Mouse (Mus musculus): Measurements from ENCODE around the gene Accsl. TPM values are rescaled to one million over a fixed set of nuclear protein-coding genes. Genes with fewer than 3 reads are reported as not detected.

Accsl gene
- under 1 TPM in 1 of 2 experiments, not detected in 1; 0.06 TPM for polyA plus RNA-seq (2012; fragmentation: generic; extraction: Trizol)

GRCm38 (mm10) chr2:93869107-93869600 lies at the start of gene Accsl:
Gene Accsl, minus strand, starts transcription at chr2:93869157.

DNA sequence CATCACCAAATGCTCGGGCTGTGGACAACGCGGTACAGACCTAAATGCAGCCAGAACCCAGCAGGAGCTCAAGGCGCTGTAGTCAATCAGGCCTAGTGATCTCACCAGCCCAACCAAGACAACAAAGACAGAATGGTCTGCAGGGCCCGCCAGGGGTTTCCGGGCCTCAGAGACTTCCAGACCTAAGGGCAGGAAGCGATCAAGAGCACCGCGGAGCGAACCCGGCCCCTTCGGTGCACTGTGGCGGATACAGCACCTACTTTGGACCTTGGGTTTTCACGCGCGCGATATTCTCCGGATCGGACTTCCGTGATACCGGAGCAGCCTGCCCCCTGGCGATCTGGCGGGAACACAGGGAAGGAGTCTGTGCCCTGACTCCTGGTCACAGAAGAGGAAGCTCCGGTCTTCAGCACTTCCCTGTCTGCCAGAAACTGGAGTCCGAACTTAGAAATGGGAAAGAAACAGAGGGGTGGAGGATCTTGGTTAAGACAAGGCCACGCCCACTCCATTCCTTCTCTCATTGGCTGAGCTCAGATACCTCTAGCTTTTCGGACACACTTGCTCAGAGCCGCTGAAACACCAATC lies 19.4 kb downstream of the Accsl start, which contains the start of gene Accs:
Gene Accs (minus strand): TSS at position 439 of the 585 bp plus-strand sequence.

DNA sequence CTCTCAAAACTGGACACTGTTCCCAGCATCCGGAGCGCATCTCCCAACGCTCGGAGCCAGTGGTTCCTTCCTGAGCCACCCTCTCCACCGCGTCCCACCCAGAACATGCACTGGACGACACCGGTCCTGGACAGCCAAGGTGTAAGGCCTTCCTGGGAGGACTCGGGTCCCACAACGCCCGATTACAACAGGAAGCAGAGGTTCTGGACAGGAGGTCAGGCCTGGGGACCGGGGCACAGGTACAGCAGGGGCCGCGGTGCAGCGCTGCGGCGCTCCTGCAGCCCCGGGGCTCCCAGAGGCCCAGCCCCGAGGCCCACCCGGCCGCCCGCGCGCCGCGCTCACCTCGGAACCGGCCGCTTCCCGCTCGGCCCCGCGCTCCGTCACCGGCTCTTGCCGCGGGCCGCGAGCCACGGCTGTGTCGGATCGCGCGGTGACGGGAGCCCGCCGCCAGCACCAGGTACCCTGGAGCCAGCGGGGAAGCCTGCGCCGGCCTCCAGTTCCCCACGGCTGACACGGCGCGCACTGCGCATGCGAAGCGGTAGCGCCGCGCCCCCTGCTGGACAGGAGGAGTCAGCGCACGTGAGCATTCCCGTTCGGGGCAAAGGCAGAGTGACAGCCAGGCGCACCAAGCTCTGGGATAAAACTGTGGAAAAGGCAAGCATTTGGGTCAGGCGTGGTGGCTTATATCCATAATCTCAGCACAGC lies 46.8 kb downstream of the Accsl start, which contains the start of gene Ext2:
Gene Ext2 (minus strand): TSS at position 524 of the 705 bp plus-strand sequence.

Other genes with a start within 250 kb of the Accsl start
- gene Alx4, start 226.8 kb downstream of the Accsl start, polyA plus RNA-seq (2012; fragmentation: generic; extraction: Trizol), result not detected
- gene Ext2, start 46.6 kb downstream of the Accsl start, polyA plus RNA-seq (2012; fragmentation: generic; extraction: Trizol), result 100 to 1,000 TPM in 1 of 2 experiments, 10 to 100 TPM in 1; 32.8 to 142 TPM
- gene Accs, start 19.2 kb downstream of the Accsl start, polyA plus RNA-seq (2012; fragmentation: generic; extraction: Trizol), result 1 to 10 TPM; 2.5 to 9.6 TPM
- under 1 TPM; 0.05 to 0.18 TPM for gene Gm13889, start 88.0 kb upstream of the Accsl start, polyA plus RNA-seq (2012; fragmentation: generic; extraction: Trizol)
- not detected for gene Gm27027, start 127.2 kb upstream of the Accsl start, polyA plus RNA-seq (2012; fragmentation: generic; extraction: Trizol)
- 10 to 100 TPM; 52.6 to 66.8 TPM for gene Alkbh3, start 141.7 kb upstream of the Accsl start, polyA plus RNA-seq (2012; fragmentation: generic; extraction: Trizol)

Data from C3H10T1/2 (cell line).